Mouse (Mus musculus) kidney, adult 2 months (tissue): ENCODE results near the gene Sipa1.

Source experiments
- CTCF ChIP-seq: fragments of 200-500 bp; conservative IDR thresholded peaks from 2 replicates; pipeline ENCODE4 v1.5.1; 2011; ENCODE audit warnings: low read depth, mild to moderate bottlenecking, control low read depth, low read length, moderate library complexity, mixed read lengths; ENCODE audit not compliant: insufficient read depth, insufficient read length
- POLR2A ChIP-seq: fragments of 200-500 bp; IDR thresholded peaks from one replicate; pipeline ENCODE4 v1.6.1; 2011; ENCODE audit warnings: low read depth, low read length, control low read depth

- TF ChIP-seq CTCF (no peak), POLR2A (no peak)
Measured at GRCm38 (mm10) chr19:5685431-5685830, 21.9 kb upstream of the Sipa1 start.
